Mouse (Mus musculus) ES-E14 (cell line): ENCODE results near the gene Dock9.

Experiments
- CHD2 ChIP-seq: IDR thresholded peaks from 2 replicates; pipeline ENCODE4 v1.6.1; 2014; ENCODE audit warnings: mild to moderate bottlenecking, low read depth, low read length, inconsistent platforms
- MAFK ChIP-seq: IDR thresholded peaks from 2 replicates; pipeline ENCODE4 v1.6.1; 2014; ENCODE audit warnings: mild to moderate bottlenecking, low read depth, low read length, inconsistent platforms; ENCODE audit not compliant: insufficient read depth

GRCm38 (mm10) chr14:121608522-121608921 lies 189.1 kb downstream of the Dock9 start:
- TF ChIP-seq MAFK (no peak), CHD2 (no peak)
